Mouse (Mus musculus): ENCODE data around the gene Elmo1. TPM values are rescaled to one million over a fixed set of nuclear protein-coding genes. Genes with fewer than 3 reads are reported as not detected.

Elmo1 gene
- total and polyA plus RNA-seq, 3 experiments: 0.16 to 5.3 TPM; not detected in 1

DNA sequence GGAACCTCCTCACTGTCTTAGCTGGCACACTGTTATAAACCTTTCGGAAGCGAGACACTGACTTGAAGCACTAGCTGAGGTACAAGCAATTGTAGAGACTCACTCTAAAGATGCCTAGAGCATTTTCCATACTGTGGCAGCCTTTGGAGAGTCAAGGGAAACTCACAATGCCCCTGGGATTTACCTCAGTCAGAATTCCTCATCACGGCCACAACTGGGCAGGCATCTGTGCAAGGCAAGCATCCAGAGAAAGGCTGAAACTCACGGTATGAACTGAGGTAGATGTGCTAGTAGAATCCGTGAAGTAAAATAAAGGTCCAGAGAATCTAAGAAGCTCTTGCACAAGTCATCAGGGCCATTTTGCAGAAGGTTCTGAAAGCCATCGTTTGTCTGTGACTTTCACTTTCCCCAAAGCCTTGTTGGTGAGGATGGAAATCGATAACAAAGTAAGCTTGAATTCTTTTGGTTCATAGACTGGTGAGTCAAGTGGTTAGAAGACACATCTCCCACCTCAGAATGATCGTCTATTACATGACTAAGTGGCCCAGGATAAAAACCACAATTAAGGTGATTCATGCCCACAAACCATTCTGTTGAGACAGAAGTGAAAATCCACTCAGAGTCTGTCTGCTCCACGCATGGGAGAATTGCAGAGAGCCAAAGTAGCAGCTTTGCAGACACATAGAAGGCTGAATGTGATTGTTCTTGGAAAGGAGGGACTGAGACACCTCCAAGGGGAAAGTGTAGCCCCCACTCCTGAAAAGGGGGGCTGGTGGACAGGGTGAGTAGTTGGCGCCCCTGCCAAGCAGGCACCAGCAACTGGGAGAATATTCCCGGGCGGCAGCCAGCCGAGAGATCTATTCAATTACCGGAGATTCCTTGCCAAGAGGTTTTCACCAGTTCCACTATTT lies 42.2 kb upstream of the Elmo1 start:
- Histone ChIP-seq H3K4me3 (ENCODE audit: low read depth, low read length) (no peak overlapping the region), H3K27me3 (ENCODE audit: insufficient read depth, low read length) (peaks cover 2% of the 10 kb centered on the region; the same call in 1 of the 2 replicates), H3K36me3 (replicated peaks) (no peaks in the 10 kb centered on the region), H3K9me3 (replicated peaks) (no peaks in the 10 kb centered on the region), H3K4me1 (ENCODE audit: insufficient read depth, low read depth, low read length) (no peaks in the 10 kb centered on the region)
- TF ChIP-seq GATA1 (IDR thresholded peaks at IDR 0.05; ENCODE audit: borderline replicate concordance, low read length) (no peak), POLR2AphosphoS5 (IDR thresholded peaks at IDR 0.05; ENCODE audit: insufficient replicate concordance, low read depth, low read length) (no peak), TAL1 (conservative IDR thresholded peaks at IDR 0.05; ENCODE audit: low read depth, low read length) (no peak), GATA2 (IDR thresholded peaks at IDR 0.05; ENCODE audit: borderline replicate concordance, low read depth, low read length) (no peak), CTCF (IDR thresholded peaks at IDR 0.05; ENCODE audit: low read depth, low read length) (no peak)
- ATAC-seq (ENCODE audit: extremely low read depth, insufficient number of reproducible peaks, low FRiP score, poor library complexity, severe bottlenecking): no peak
- DNase-seq (ENCODE audit: low spot score): no peak

DNA sequence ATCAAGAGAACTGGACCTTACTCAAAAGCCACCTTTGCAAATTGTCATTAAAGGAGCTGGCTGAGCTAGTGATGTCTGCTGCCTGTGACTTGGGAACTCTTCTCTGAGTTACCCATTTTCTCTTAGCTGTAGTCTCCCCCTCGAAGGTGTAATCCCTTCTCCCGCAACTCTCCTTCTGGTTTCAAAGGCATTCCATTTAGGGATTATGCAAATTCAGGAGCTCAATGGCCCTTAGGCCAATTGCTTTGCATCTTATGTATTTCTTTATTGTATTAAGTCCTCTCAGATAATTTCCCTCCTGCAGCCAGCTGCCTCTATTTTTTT lies 41.6 kb upstream of the Elmo1 start:
- ATAC-seq (ENCODE audit: extremely low read depth, insufficient number of reproducible peaks, low FRiP score, poor library complexity, severe bottlenecking): no peak
- no peak overlapping the region for H3K4me3 ChIP-seq (ENCODE audit: low read depth, low read length)

DNA sequence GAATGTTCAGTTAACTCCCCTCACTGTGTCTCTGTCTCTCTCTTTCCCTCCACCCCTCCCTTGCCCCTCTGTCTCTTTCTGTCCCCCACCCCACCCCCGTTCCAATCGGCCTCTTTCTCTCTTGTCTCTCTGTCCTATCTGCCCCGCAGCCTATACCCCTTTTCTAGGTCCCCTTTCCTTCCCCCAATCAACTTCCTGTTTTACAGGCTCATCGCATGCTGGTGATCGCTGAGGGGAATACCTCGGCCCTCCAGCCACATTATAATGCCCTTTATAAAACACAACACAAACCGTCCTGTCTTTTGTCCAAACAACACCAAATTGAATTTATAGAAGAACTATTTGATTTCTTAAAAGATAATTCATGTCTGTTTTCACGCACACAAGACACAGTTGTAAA lies 40.7 kb upstream of the Elmo1 start:
- Histone ChIP-seq H3K4me1 (ENCODE audit: insufficient read depth, low read depth, low read length) (no peaks in the 10 kb centered on the region), H3K4me3 (ENCODE audit: low read depth, low read length) (no peak overlapping the region), H3K9me3 (replicated peaks) (no peaks in the 10 kb centered on the region), H3K27me3 (ENCODE audit: insufficient read depth, low read length) (peaks cover 2% of the 10 kb centered on the region; the same call in 1 of the 2 replicates), H3K36me3 (replicated peaks) (no peaks in the 10 kb centered on the region)
- DNase-seq (ENCODE audit: low spot score) (no peak), ATAC-seq (ENCODE audit: extremely low read depth, insufficient number of reproducible peaks, low FRiP score, poor library complexity, severe bottlenecking) (no peak)
- TF ChIP-seq GATA1 (IDR thresholded peaks at IDR 0.05; ENCODE audit: borderline replicate concordance, low read length): no peak
- TF ChIP-seq TAL1 (conservative IDR thresholded peaks at IDR 0.05; ENCODE audit: low read depth, low read length): no peak
- no peak for TF ChIP-seq POLR2AphosphoS5 (IDR thresholded peaks at IDR 0.05; ENCODE audit: insufficient replicate concordance, low read depth, low read length)
- no peak for TF ChIP-seq GATA2 (IDR thresholded peaks at IDR 0.05; ENCODE audit: borderline replicate concordance, low read depth, low read length)
- TF ChIP-seq CTCF (IDR thresholded peaks at IDR 0.05; ENCODE audit: low read depth, low read length): no peak

More for the DNA sequence above, 41.6 kb upstream of the Elmo1 start:
- Histone ChIP-seq H3K27me3 (ENCODE audit: insufficient read depth, low read length) (peaks cover 2% of the 10 kb centered on the region; the same call in 1 of the 2 replicates), H3K9me3 (replicated peaks) (no peaks in the 10 kb centered on the region), H3K4me1 (ENCODE audit: insufficient read depth, low read depth, low read length) (no peaks in the 10 kb centered on the region), H3K36me3 (replicated peaks) (no peaks in the 10 kb centered on the region)
- no peak for DNase-seq (ENCODE audit: low spot score)
- no peak for TF ChIP-seq POLR2AphosphoS5 (IDR thresholded peaks at IDR 0.05; ENCODE audit: insufficient replicate concordance, low read depth, low read length)
- no peak for TF ChIP-seq GATA1 (IDR thresholded peaks at IDR 0.05; ENCODE audit: borderline replicate concordance, low read length)
- TF ChIP-seq CTCF (IDR thresholded peaks at IDR 0.05; ENCODE audit: low read depth, low read length): no peak
- no peak for TF ChIP-seq GATA2 (IDR thresholded peaks at IDR 0.05; ENCODE audit: borderline replicate concordance, low read depth, low read length)
- no peak for TF ChIP-seq TAL1 (conservative IDR thresholded peaks at IDR 0.05; ENCODE audit: low read depth, low read length)

- TF ChIP-seq GATA1 (IDR thresholded peaks at IDR 0.05; ENCODE audit: borderline replicate concordance, low read length) (no peak), TAL1 (conservative IDR thresholded peaks at IDR 0.05; ENCODE audit: low read depth, low read length) (no peak), CTCF (IDR thresholded peaks at IDR 0.05; ENCODE audit: low read depth, low read length) (no peak), POLR2AphosphoS5 (IDR thresholded peaks at IDR 0.05; ENCODE audit: insufficient replicate concordance, low read depth, low read length) (no peak), GATA2 (IDR thresholded peaks at IDR 0.05; ENCODE audit: borderline replicate concordance, low read depth, low read length) (no peak)
- H3K36me3 ChIP-seq (replicated peaks): no peaks in the 10 kb centered on the region
- H3K27me3 ChIP-seq (ENCODE audit: insufficient read depth, low read length): peaks cover 2% of the 10 kb centered on the region; the same call in 1 of the 2 replicates
Measured at GRCm38 (mm10) chr13:20050149-20050548, 40.2 kb upstream of the Elmo1 start.

GRCm38 (mm10) chr13:20057926-20058325 lies 32.5 kb upstream of the Elmo1 start:
- no peak for TF ChIP-seq GATA2 (IDR thresholded peaks at IDR 0.05; ENCODE audit: borderline replicate concordance, low read depth, low read length)
- no peak for TF ChIP-seq TAL1 (conservative IDR thresholded peaks at IDR 0.05; ENCODE audit: low read depth, low read length)
- TF ChIP-seq GATA1 (IDR thresholded peaks at IDR 0.05; ENCODE audit: borderline replicate concordance, low read length): no peak
- TF ChIP-seq POLR2AphosphoS5 (IDR thresholded peaks at IDR 0.05; ENCODE audit: insufficient replicate concordance, low read depth, low read length): no peak
- no peak for TF ChIP-seq CTCF (IDR thresholded peaks at IDR 0.05; ENCODE audit: low read depth, low read length)
- H3K27me3 ChIP-seq (ENCODE audit: insufficient read depth, low read length): no peaks in the 10 kb centered on the region; the same call in 1 of the 2 replicates
- DNase-seq (ENCODE audit: low spot score) (no peak), ATAC-seq (ENCODE audit: extremely low read depth, insufficient number of reproducible peaks, low FRiP score, poor library complexity, severe bottlenecking) (no peak)
- no peak overlapping the region for H3K4me3 ChIP-seq (ENCODE audit: low read depth, low read length)
- H3K36me3 ChIP-seq (replicated peaks): no peaks in the 10 kb centered on the region
- no peaks in the 10 kb centered on the region for H3K4me1 ChIP-seq (ENCODE audit: insufficient read depth, low read depth, low read length)
- H3K9me3 ChIP-seq (replicated peaks): no peaks in the 10 kb centered on the region

More at GRCm38 (mm10) chr13:20050149-20050548, 40.2 kb upstream of the Elmo1 start:
- DNase-seq (ENCODE audit: low spot score) (no peak), ATAC-seq (ENCODE audit: extremely low read depth, insufficient number of reproducible peaks, low FRiP score, poor library complexity, severe bottlenecking) (no peak)
- Histone ChIP-seq H3K9me3 (replicated peaks) (no peaks in the 10 kb centered on the region), H3K4me1 (ENCODE audit: insufficient read depth, low read depth, low read length) (no peaks in the 10 kb centered on the region), H3K4me3 (ENCODE audit: low read depth, low read length) (no peak overlapping the region)

DNA sequence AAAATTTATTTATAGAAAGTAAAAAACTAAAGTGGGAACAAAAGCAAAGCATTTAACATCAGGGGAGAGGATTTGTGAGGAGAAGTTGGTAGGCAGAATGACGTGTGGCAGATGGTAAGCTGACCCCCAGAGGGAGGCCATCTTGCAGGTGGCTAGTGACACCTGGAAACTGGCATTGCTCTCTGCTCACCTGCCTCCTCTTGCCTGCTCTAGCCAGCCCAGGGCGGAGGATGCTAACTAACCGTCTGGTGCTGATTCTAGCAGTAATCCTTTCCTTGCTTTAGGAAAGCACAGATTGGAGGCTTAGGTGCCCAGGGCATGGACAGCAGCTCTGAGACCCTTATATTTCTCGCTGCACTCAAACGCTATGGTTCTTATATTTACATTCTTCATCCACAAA lies 29.4 kb upstream of the Elmo1 start:
- ATAC-seq (ENCODE audit: extremely low read depth, insufficient number of reproducible peaks, low FRiP score, poor library complexity, severe bottlenecking) (no peak), DNase-seq (ENCODE audit: low spot score) (no peak)
- no peak overlapping the region for H3K4me3 ChIP-seq (ENCODE audit: low read depth, low read length)
- H3K4me1 ChIP-seq (ENCODE audit: insufficient read depth, low read depth, low read length): no peaks in the 10 kb centered on the region
- no peak for TF ChIP-seq GATA1 (IDR thresholded peaks at IDR 0.05; ENCODE audit: borderline replicate concordance, low read length)
- no peak for TF ChIP-seq TAL1 (conservative IDR thresholded peaks at IDR 0.05; ENCODE audit: low read depth, low read length)
- no peak for TF ChIP-seq POLR2AphosphoS5 (IDR thresholded peaks at IDR 0.05; ENCODE audit: insufficient replicate concordance, low read depth, low read length)
- TF ChIP-seq CTCF (IDR thresholded peaks at IDR 0.05; ENCODE audit: low read depth, low read length): no peak
- no peak for TF ChIP-seq GATA2 (IDR thresholded peaks at IDR 0.05; ENCODE audit: borderline replicate concordance, low read depth, low read length)
- H3K27me3 ChIP-seq (ENCODE audit: insufficient read depth, low read length): no peaks in the 10 kb centered on the region; the same call in 1 of the 2 replicates
- no peaks in the 10 kb centered on the region for H3K9me3 ChIP-seq (replicated peaks)
- no peaks in the 10 kb centered on the region for H3K36me3 ChIP-seq (replicated peaks)
